Mouse (Mus musculus) lung, embryonic 14.5 days (tissue): Measurements from ENCODE around the gene Acvr2a. TPM values are rescaled to one million over a fixed set of nuclear protein-coding genes. Genes with fewer than 3 reads are reported as not detected.
A peak's percentile ranks its signal among the peaks of the same experiment; 100 is the strongest.

Experiments
- ATAC-seq: fragments of 200-750 bp; cut with Nextera tagmentation; 2 replicates; pipeline ENCODE4 v1.8.0; 2017; ENCODE audit warnings: mild to moderate bottlenecking, moderate TSS enrichment, moderate library complexity; ENCODE audit not compliant: insufficient read depth
- DNase-seq: peaks from one replicate; pipeline ENCODE4 v3.0.0-alpha.2; 2015
- H3K27ac ChIP-seq: fragments of 300-500 bp; sonication (generic); 2 replicates; pipeline ENCODE4 v1.5.1; 2014; ENCODE audit warnings: low read depth, mild to moderate bottlenecking, moderate library complexity
- H3K27me3 ChIP-seq: fragments of 300-500 bp; sonication (generic); 2 replicates; pipeline ENCODE4 v1.6.1; 2014; ENCODE audit warnings: low read length, control low read depth; ENCODE audit not compliant: insufficient read depth
- H3K36me3 ChIP-seq: fragments of 300-500 bp; sonication (generic); 2 replicates; pipeline ENCODE4 v1.6.1; 2014; ENCODE audit warnings: control low read depth; ENCODE audit not compliant: insufficient read depth
- H3K4me1 ChIP-seq: fragments of 300-500 bp; sonication (generic); 2 replicates; pipeline ENCODE4 v1.6.1; 2014; ENCODE audit warnings: antibody characterized with exemption, control low read depth; ENCODE audit not compliant: insufficient read depth
- H3K4me2 ChIP-seq: fragments of 300-500 bp; sonication (generic); 2 replicates; pipeline ENCODE4 v1.6.1; 2014; ENCODE audit warnings: mild to moderate bottlenecking
- H3K4me3 ChIP-seq: fragments of 300-500 bp; sonication (generic); 2 replicates; pipeline ENCODE4 v1.5.1; 2014; ENCODE audit warnings: low read depth, low read length
- H3K9ac ChIP-seq: fragments of 300-500 bp; sonication (generic); 2 replicates; pipeline ENCODE4 v1.6.1; 2014
- H3K9me3 ChIP-seq: fragments of 300-500 bp; sonication (generic); 2 replicates; pipeline ENCODE4 v1.6.1; 2016; ENCODE audit warnings: low read depth, low read length, control low read depth
- CTCF ChIP-seq: IDR thresholded peaks from 2 replicates; pipeline ENCODE4 v1.5.1; 2016; ENCODE audit warnings: antibody characterized with exemption, low read depth
- WGBS: fragments of 180-500 bp; shearing (Covaris S2); extraction: QIAGEN DNeasy Blood & Tissue Kit; methylation state at CpG from one replicate; pipeline ENCODE4 v1.1.7; 2014; 5-methylcytosine and 5-hydroxymethylcytosine counted together
- polyA plus RNA-seq: library from polyadenylated mRNA; unstranded; fragments of >200 nt; fragmentation: Nextera tagmentation; extraction: Ambion mirVana; gene quantifications from 2 replicates; pipeline ENCODE4 v1.2.1, GENCODE M21; 2014

The Acvr2a gene
- polyA plus RNA-seq, 1 experiment from 2014 or later = 23.6 TPM

DNA sequence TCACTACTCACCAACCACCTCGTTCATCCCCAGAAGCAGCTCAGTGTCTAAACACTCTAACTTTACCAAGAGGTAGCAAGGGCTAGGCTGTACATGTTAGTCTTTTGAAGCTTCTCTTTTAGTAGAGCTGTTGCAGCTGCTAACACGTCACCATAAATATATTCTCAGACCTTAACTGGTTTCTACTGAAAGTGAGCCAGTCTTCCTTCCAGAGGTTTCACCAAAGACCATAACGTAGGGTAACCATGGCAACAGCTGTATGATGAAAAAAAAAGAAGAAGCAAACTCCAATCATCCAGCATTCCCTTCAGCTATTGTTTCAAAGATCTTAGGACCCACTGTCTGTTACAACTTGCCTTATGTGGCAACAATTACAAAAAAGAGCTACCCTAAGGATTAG is 25.0 kb upstream of the Acvr2a start:
- H3K27ac ChIP-seq = no peak overlapping the region
- DNase-seq = no peak
- no peaks in the 10 kb centered on the region for H3K9me3 ChIP-seq
- no peaks in the 10 kb centered on the region for H3K4me1 ChIP-seq
- no peak overlapping the region for H3K4me3 ChIP-seq
- no peaks in the 10 kb centered on the region for H3K27me3 ChIP-seq
- no peaks in the 10 kb centered on the region for H3K36me3 ChIP-seq
- TF ChIP-seq CTCF = no peak
- WGBS = 45% methylated on average over 3 of the region's 3 CpGs
- ATAC-seq = no peak
- H3K4me2 ChIP-seq = no peak overlapping the region
- H3K9ac ChIP-seq = no peak overlapping the region

DNA sequence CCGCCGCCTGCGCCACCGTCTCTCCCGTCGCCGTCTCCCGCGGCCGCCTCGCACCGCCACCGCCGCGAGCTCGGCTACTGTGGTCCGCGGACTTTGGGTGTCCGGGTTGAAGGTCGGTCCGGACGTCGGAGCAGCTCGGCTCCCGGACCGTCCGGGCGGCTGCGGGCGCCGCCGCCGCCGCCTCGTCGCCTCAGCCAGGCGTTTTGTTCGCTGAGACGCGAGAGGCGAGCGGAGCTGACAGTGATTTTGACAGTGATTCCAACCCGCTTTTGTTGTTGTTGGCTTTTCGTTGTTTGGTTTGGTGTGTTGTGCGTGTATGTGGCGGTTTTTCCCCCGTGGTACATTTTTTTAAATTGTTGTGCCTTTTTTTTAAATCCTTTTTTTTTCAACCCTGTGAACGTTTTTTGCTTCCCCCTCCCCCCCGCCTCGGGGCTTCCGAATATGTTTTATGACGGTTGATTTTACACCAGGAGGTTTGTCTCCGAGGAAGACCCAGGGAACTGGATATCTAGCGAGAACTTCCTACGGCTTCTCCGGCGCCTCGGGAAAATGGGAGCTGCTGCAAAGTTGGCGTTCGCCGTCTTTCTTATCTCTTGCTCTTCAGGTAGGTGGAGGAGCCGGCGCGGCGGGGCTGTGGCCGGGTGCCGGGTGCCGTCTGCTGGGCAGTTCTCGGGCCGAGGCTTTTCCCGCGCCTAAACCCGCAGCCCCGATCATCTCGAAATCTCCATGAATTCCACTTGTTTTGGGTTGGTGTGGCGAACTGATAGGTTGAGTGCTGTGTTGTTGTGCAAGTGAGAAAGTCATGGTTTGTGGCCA is 522 bp downstream of the Acvr2a start:
- no peaks in the 10 kb centered on the region; the same call in 1 of the 2 replicates for H3K4me1 ChIP-seq
- H3K36me3 ChIP-seq = no peaks in the 10 kb centered on the region
- DNase-seq (peak; percentile 71), ATAC-seq (peak; percentile 67)
- WGBS = under 1% methylated on average over 62 of the region's 76 CpGs
- peak overlapping the region; percentile 84 for H3K4me3 ChIP-seq
- TF ChIP-seq CTCF = no peak
- no peaks in the 10 kb centered on the region for H3K27me3 ChIP-seq
- no peaks in the 10 kb centered on the region for H3K9me3 ChIP-seq
- peak overlapping the region; percentile 68 for H3K4me2 ChIP-seq
- peak overlapping the region; percentile 84 for H3K9ac ChIP-seq
- peak overlapping the region; percentile 96 for H3K27ac ChIP-seq

DNA sequence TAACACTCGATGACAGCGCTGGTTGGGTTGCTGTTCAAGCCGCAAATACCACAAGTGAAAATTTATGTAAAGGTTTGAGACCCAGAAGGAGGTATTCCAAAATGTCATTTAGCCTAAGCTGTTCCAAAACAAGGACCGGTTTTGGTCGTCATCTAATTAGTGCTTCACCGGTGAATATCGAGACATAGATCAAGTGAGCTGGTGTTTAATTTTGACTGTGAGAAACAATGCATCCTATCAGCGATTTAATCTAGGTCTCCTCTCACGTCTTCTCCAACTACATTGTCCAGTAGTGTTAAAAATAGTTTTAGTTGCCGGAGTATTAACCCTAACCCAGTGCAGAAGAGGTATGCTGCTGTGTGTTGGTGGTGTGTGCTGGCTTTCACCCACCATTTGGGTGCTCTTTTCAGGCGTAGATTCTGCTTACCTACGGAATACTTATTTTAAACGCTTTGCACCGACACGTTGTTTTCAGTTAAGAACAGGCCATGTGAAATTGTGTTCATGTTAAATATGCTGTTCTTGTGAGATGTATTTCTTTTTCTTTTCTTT is 1.2 kb downstream of the Acvr2a start:
- peak overlapping the region; percentile 84 for H3K4me3 ChIP-seq
- no peaks in the 10 kb centered on the region; the same call in 1 of the 2 replicates for H3K4me1 ChIP-seq
- peak overlapping the region; percentile 68 for H3K4me2 ChIP-seq
- H3K27ac ChIP-seq = peak overlapping the region; percentile 96; the same call in 1 of the 2 replicates
- WGBS = 1% methylated on average over 15 of the region's 15 CpGs
- DNase-seq (peak; percentile 24), ATAC-seq (no peak)
- no peaks in the 10 kb centered on the region for H3K27me3 ChIP-seq
- TF ChIP-seq CTCF = no peak
- H3K9me3 ChIP-seq = no peaks in the 10 kb centered on the region
- peak overlapping the region; percentile 84 for H3K9ac ChIP-seq
- H3K36me3 ChIP-seq = no peaks in the 10 kb centered on the region

GRCm38 (mm10) chr2:48816141-48817028 is 2.5 kb downstream of the Acvr2a start:
- Histone ChIP-seq H3K4me3 (peak overlapping the region; percentile 84), H3K27me3 (no peaks in the 10 kb centered on the region), H3K4me2 (peak overlapping the region; percentile 68), H3K27ac (no peak overlapping the region), H3K36me3 (no peaks in the 10 kb centered on the region), H3K4me1 (no peaks in the 10 kb centered on the region; the same call in 1 of the 2 replicates), H3K9ac (peak overlapping the region; percentile 84), H3K9me3 (no peaks in the 10 kb centered on the region)
- 13% methylated on average over 9 of the region's 9 CpGs for WGBS
- no peak for TF ChIP-seq CTCF
- no peak for ATAC-seq
- DNase-seq = peak; percentile 24

- WGBS = 78% methylated on average over 2 of the region's 2 CpGs
Observed at GRCm38 (mm10) chr2:48825878-48826277, 12.0 kb downstream of the Acvr2a start.

GRCm38 (mm10) chr2:48826380-48826779 is 12.5 kb downstream of the Acvr2a start:
- no peak overlapping the region for H3K27ac ChIP-seq
- H3K9ac ChIP-seq = no peak overlapping the region
- no peaks in the 10 kb centered on the region for H3K36me3 ChIP-seq
- no peak overlapping the region for H3K4me3 ChIP-seq
- H3K4me1 ChIP-seq = no peaks in the 10 kb centered on the region
- ATAC-seq = no peak
- H3K4me2 ChIP-seq = no peak overlapping the region
- H3K9me3 ChIP-seq = no peaks in the 10 kb centered on the region
- TF ChIP-seq CTCF = no peak
- H3K27me3 ChIP-seq = no peaks in the 10 kb centered on the region
- DNase-seq = no peak

More at GRCm38 (mm10) chr2:48825878-48826277, 12.0 kb downstream of the Acvr2a start:
- Histone ChIP-seq H3K9ac (no peak overlapping the region), H3K4me2 (no peak overlapping the region), H3K27me3 (no peaks in the 10 kb centered on the region), H3K4me3 (no peak overlapping the region), H3K4me1 (no peaks in the 10 kb centered on the region), H3K27ac (no peak overlapping the region), H3K9me3 (no peaks in the 10 kb centered on the region), H3K36me3 (no peaks in the 10 kb centered on the region)
- ATAC-seq (no peak), DNase-seq (no peak)
- no peak for TF ChIP-seq CTCF
